Mouse (Mus musculus) MEL (cell line): ENCODE measurements at regions not wholly inside any gene's neighbourhood (a gene's known extent, or its start where the extent isn't known, plus 50 kb on each side); places are given as distances from the start of the nearest gene placed in this dataset.

Experiments used
- CTCF ChIP-seq, 3 experiments: IDR thresholded peaks in 2 of 3; conservative IDR thresholded peaks in 1 of 3; 2 replicates each; pipeline ENCODE4 v1.5.1; 2011 to 2012; ENCODE audit warnings: low read length in 3 of 3, low read depth in 2 of 3, mild to moderate bottlenecking in 2 of 3, improper control_type of control experiment in 1 of 3, inconsistent platforms in 1 of 3, mixed read lengths in 1 of 3, moderate library complexity in 1 of 3; ENCODE audit not compliant: control insufficient read depth in 1 of 3, insufficient read depth in 1 of 3, poor library complexity in 1 of 3, severe bottlenecking in 1 of 3
- GATA1 ChIP-seq: IDR thresholded peaks from 2 replicates; pipeline ENCODE4 v1.6.1; 2011; ENCODE audit warnings: low read depth, low read length, improper control_type of control experiment
- TCF12 ChIP-seq: IDR thresholded peaks from 2 replicates; pipeline ENCODE4 v1.6.1; 2014; ENCODE audit warnings: low read depth, mild to moderate bottlenecking, inconsistent platforms, low read length, improper control_type of control experiment, moderate library complexity
- USF1 ChIP-seq: IDR thresholded peaks from 2 replicates; pipeline ENCODE4 v1.6.1; 2014; ENCODE audit warnings: low read depth, mild to moderate bottlenecking, inconsistent platforms, low read length, improper control_type of control experiment, moderate library complexity

- TF ChIP-seq GATA1, result no peak
- TF ChIP-seq CTCF (IDR thresholded peaks at IDR 0.05 in 2 of 3, conservative IDR thresholded peaks at IDR 0.05 in 1 of 3; ENCODE audit: control insufficient read depth in 1 of 3, insufficient read depth in 1 of 3, low read depth in 2 of 3, low read length in 3 of 3, poor library complexity in 1 of 3, severe bottlenecking in 1 of 3), result no peak
- no peak for TF ChIP-seq TCF12
- TF ChIP-seq USF1, result no peak
Measured at GRCm38 (mm10) chr1:4622408-4622807, 185.3 kb upstream of the Gm37988 start.
